Mouse (Mus musculus): ENCODE results near the gene Drd4. TPM values are rescaled to one million over a fixed set of nuclear protein-coding genes. Genes with fewer than 3 reads are reported as not detected.

Drd4 gene
- total and polyA plus RNA-seq, 2 experiments from 2014 or later = 0.38 to 0.90 TPM

DNA sequence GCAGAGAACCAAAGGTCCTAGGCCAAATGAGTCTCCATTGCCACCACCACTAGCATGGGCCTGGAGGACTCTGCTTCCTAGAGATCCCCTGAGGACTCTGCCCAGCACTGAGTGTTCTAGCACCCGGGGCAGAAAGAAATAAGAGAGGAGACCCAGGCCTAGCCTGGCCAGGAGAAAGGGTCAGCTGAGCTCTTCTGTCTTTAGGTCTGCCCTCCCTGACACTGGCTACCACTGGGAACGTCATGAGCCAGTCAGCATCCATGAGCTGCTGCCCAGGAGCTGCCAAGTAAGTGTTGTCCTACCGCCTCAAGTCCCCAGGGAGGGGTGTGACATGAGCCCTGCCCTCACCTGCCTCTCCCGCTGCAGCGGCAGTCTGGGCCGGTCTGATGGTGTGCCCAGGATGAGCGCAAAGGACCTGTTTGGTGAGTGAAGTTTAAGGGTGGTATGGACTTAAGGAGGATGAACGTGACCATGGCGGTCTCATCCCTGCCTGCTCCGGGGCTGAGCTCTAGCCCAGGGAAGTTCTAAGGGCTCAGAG lies 50.0 kb downstream of the Drd4 start:
- no peak for TF ChIP-seq CTCF (IDR thresholded peaks at IDR 0.05; ENCODE audit: low read depth)
- Histone ChIP-seq H3K36me3 (ENCODE audit: insufficient read depth) (no peaks in the 10 kb centered on the region), H3K9me3 (ENCODE audit: low read length) (no peaks in the 10 kb centered on the region), H3K4me2 (ENCODE audit: low read depth) (no peak overlapping the region), H3K27ac (ENCODE audit: low read depth, low read length) (no peak overlapping the region), H3K4me3 (ENCODE audit: low read depth, low read length) (no peak overlapping the region), H3K9ac (no peak overlapping the region), H3K4me1 (ENCODE audit: insufficient read depth) (no peaks in the 10 kb centered on the region), H3K27me3 (ENCODE audit: insufficient read depth, low read length) (no peaks in the 10 kb centered on the region)
- 78% methylated on average over 10 of the region's 10 CpGs for WGBS
- DNase-seq (no peak), ATAC-seq (no peak)

DNA sequence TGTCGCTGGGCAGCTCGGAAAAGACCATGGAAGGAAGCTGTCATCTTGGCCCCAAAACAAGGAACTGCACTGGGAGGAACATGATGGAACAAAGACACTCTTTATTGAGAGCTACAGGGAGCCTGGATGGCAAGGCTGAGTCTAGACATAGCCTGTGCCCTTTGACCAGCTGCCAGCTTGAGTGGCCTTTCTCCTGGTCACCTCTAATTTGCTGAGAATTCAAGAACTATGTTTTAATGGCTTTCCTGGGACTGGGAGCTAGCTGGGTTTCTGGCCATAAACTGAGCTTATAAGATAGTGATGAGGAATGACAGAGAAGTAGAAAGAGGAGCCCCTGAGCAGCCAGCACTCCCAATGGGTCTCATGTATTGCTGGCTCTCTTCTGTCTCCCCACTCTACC lies 51.4 kb downstream of the Drd4 start:
- no peak overlapping the region for H3K9ac ChIP-seq
- H3K4me1 ChIP-seq (ENCODE audit: insufficient read depth) = no peaks in the 10 kb centered on the region
- TF ChIP-seq CTCF (IDR thresholded peaks at IDR 0.05; ENCODE audit: low read depth) = no peak
- H3K9me3 ChIP-seq (ENCODE audit: low read length) = no peaks in the 10 kb centered on the region
- no peak overlapping the region for H3K4me2 ChIP-seq (ENCODE audit: low read depth)
- H3K27me3 ChIP-seq (ENCODE audit: insufficient read depth, low read length) = no peaks in the 10 kb centered on the region
- no peaks in the 10 kb centered on the region for H3K36me3 ChIP-seq (ENCODE audit: insufficient read depth)
- ATAC-seq (no peak), DNase-seq (no peak)
- H3K4me3 ChIP-seq (ENCODE audit: low read depth, low read length) = no peak overlapping the region
- 62% methylated on average over 2 of the region's 2 CpGs for WGBS
- no peak overlapping the region for H3K27ac ChIP-seq (ENCODE audit: low read depth, low read length)

DNA sequence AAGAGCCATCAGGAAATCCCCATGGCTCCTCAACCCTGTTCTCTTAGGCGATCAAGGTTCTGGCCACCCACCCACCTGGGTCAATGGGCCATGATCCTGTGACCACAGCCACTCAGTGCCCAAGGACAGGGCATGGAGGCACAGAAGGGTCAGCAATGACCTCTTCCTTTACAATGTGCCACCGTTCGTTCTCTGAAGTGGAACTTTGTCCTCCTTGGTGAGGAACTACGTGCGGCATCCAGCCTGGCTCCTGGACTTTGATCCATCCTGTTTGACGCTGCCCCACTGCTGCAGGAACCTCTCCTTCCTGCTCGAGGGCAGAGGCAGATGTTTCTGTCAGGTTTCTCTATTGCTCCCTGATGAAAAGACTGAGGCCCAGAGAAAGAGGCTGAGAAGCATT lies 51.9 kb downstream of the Drd4 start:
- no peak overlapping the region for H3K27ac ChIP-seq (ENCODE audit: low read depth, low read length)
- no peak overlapping the region for H3K4me3 ChIP-seq (ENCODE audit: low read depth, low read length)
- H3K4me1 ChIP-seq (ENCODE audit: insufficient read depth) = no peaks in the 10 kb centered on the region
- no peak overlapping the region for H3K4me2 ChIP-seq (ENCODE audit: low read depth)
- no peak for DNase-seq
- WGBS = 80% methylated on average over 7 of the region's 7 CpGs
- H3K9me3 ChIP-seq (ENCODE audit: low read length) = no peaks in the 10 kb centered on the region
- no peaks in the 10 kb centered on the region for H3K36me3 ChIP-seq (ENCODE audit: insufficient read depth)
- TF ChIP-seq CTCF (IDR thresholded peaks at IDR 0.05; ENCODE audit: low read depth) = no peak
- no peak for ATAC-seq
- H3K9ac ChIP-seq = no peak overlapping the region
- H3K27me3 ChIP-seq (ENCODE audit: insufficient read depth, low read length) = no peaks in the 10 kb centered on the region

DNA sequence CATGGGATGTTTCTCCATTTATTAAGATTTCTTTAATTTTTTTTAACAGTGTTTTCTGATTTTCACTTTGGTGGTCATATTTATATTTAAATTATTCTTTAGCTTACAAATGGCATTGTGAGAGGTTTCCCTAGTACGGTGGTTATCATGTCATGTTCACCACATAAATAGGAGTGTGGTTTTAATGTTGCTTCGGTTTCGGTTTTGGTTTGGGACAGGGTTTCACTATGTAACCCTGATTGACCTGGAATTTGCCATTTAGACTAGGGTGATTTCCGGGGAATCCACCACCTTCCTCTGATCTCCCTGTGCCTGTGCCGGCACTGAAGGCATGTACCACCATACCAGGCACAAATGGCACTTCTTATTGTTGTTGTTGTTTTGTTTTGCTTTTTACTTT lies 53.0 kb downstream of the Drd4 start:
- DNase-seq = no peak
- Histone ChIP-seq H3K9me3 (ENCODE audit: low read length) (no peaks in the 10 kb centered on the region), H3K4me1 (ENCODE audit: insufficient read depth) (no peaks in the 10 kb centered on the region), H3K9ac (no peak overlapping the region), H3K4me2 (ENCODE audit: low read depth) (no peak overlapping the region), H3K27ac (ENCODE audit: low read depth, low read length) (no peak overlapping the region), H3K27me3 (ENCODE audit: insufficient read depth, low read length) (no peaks in the 10 kb centered on the region), H3K36me3 (ENCODE audit: insufficient read depth) (no peaks in the 10 kb centered on the region), H3K4me3 (ENCODE audit: low read depth, low read length) (no peak overlapping the region)
- ATAC-seq = no peak
- WGBS = 90% methylated on average over 5 of the region's 5 CpGs
- TF ChIP-seq CTCF (IDR thresholded peaks at IDR 0.05; ENCODE audit: low read depth) = no peak

Other genes starting within 250 kb of the Drd4 start
- gene B4galnt4, start 230.9 kb upstream of the Drd4 start, total RNA-seq (2014; rRNA removed) = 126 and 163 TPM in 2 replicates
- gene B4galnt4, start 230.9 kb upstream of the Drd4 start, polyA plus RNA-seq (2015; fragmentation: Nextera tagmentation; extraction: Ambion mirVana) = 42.3 and 47.4 TPM in 2 replicates
- gene Pkp3, start 213.8 kb upstream of the Drd4 start, total RNA-seq (2014; rRNA removed) = not detected in 2 replicates
- 0.08 TPM in 1 of 2 replicates, not detected in the other for gene Pkp3, start 213.8 kb upstream of the Drd4 start, polyA plus RNA-seq (2015; fragmentation: Nextera tagmentation; extraction: Ambion mirVana)
- 2.9 TPM in 2 replicates for gene Sigirr, start 191.4 kb upstream of the Drd4 start, total RNA-seq (2014; rRNA removed)
- gene Sigirr, start 191.4 kb upstream of the Drd4 start, polyA plus RNA-seq (2015; fragmentation: Nextera tagmentation; extraction: Ambion mirVana) = 2.4 and 2.7 TPM in 2 replicates
- 0.08 and 0.43 TPM in 2 replicates for gene Ano9, start 174.2 kb upstream of the Drd4 start, total RNA-seq (2014; rRNA removed)
- 0.05 and 0.20 TPM in 2 replicates for gene Ano9, start 174.2 kb upstream of the Drd4 start, polyA plus RNA-seq (2015; fragmentation: Nextera tagmentation; extraction: Ambion mirVana)
- gene Ptdss2, start 169.6 kb upstream of the Drd4 start, total RNA-seq (2014; rRNA removed) = 24.5 and 24.9 TPM in 2 replicates
- 70.5 and 78.3 TPM in 2 replicates for gene Ptdss2, start 169.6 kb upstream of the Drd4 start, polyA plus RNA-seq (2015; fragmentation: Nextera tagmentation; extraction: Ambion mirVana)
- 41.6 and 41.9 TPM in 2 replicates for gene Rnh1, start 119.1 kb upstream of the Drd4 start, total RNA-seq (2014; rRNA removed)
- 43.1 and 45.4 TPM in 2 replicates for gene Rnh1, start 119.1 kb upstream of the Drd4 start, polyA plus RNA-seq (2015; fragmentation: Nextera tagmentation; extraction: Ambion mirVana)
- 103 and 149 TPM in 2 replicates for gene Hras, start 98.0 kb upstream of the Drd4 start, total RNA-seq (2014; rRNA removed)
- 198 and 199 TPM in 2 replicates for gene Hras, start 98.0 kb upstream of the Drd4 start, polyA plus RNA-seq (2015; fragmentation: Nextera tagmentation; extraction: Ambion mirVana)
- 11.1 and 11.7 TPM in 2 replicates for gene Lrrc56, start 97.8 kb upstream of the Drd4 start, total RNA-seq (2014; rRNA removed)
- 10.2 and 10.7 TPM in 2 replicates for gene Lrrc56, start 97.8 kb upstream of the Drd4 start, polyA plus RNA-seq (2015; fragmentation: Nextera tagmentation; extraction: Ambion mirVana)
- gene Lmntd2, start 77.9 kb upstream of the Drd4 start, total RNA-seq (2014; rRNA removed) = 0.62 TPM in 1 of 2 replicates, not detected in the other
- gene Lmntd2, start 77.9 kb upstream of the Drd4 start, polyA plus RNA-seq (2015; fragmentation: Nextera tagmentation; extraction: Ambion mirVana) = 0.15 and 0.33 TPM in 2 replicates
- gene Rassf7, start 76.1 kb upstream of the Drd4 start, total RNA-seq (2014; rRNA removed) = 13.3 and 15.8 TPM in 2 replicates
- 15.6 and 19.1 TPM in 2 replicates for gene Rassf7, start 76.1 kb upstream of the Drd4 start, polyA plus RNA-seq (2015; fragmentation: Nextera tagmentation; extraction: Ambion mirVana)
- 50.2 and 53.8 TPM in 2 replicates for gene Phrf1, start 63.2 kb upstream of the Drd4 start, total RNA-seq (2014; rRNA removed)
- 26.1 and 35.8 TPM in 2 replicates for gene Phrf1, start 63.2 kb upstream of the Drd4 start, polyA plus RNA-seq (2015; fragmentation: Nextera tagmentation; extraction: Ambion mirVana)
- 1.3 and 3.8 TPM in 2 replicates for gene Irf7, start 25.5 kb upstream of the Drd4 start, total RNA-seq (2014; rRNA removed)
- 3.4 and 3.7 TPM in 2 replicates for gene Irf7, start 25.5 kb upstream of the Drd4 start, polyA plus RNA-seq (2015; fragmentation: Nextera tagmentation; extraction: Ambion mirVana)
- gene Cdhr5, start 15.2 kb upstream of the Drd4 start, total RNA-seq (2014; rRNA removed) = not detected in 2 replicates
- not detected in 2 replicates for gene Cdhr5, start 15.2 kb upstream of the Drd4 start, polyA plus RNA-seq (2015; fragmentation: Nextera tagmentation; extraction: Ambion mirVana)
- gene Sct, start 12.9 kb upstream of the Drd4 start, total RNA-seq (2014; rRNA removed) = not detected in 2 replicates
- 2.9 and 3.9 TPM in 2 replicates for gene Sct, start 12.9 kb upstream of the Drd4 start, polyA plus RNA-seq (2015; fragmentation: Nextera tagmentation; extraction: Ambion mirVana)
- 238 and 239 TPM in 2 replicates for gene Deaf1, start 35.7 kb downstream of the Drd4 start, total RNA-seq (2014; rRNA removed)
- 282 and 289 TPM in 2 replicates for gene Deaf1, start 35.7 kb downstream of the Drd4 start, polyA plus RNA-seq (2015; fragmentation: Nextera tagmentation; extraction: Ambion mirVana)
- gene Tmem80, start 35.7 kb downstream of the Drd4 start, total RNA-seq (2014; rRNA removed) = 25.2 and 33.2 TPM in 2 replicates
- 32.9 and 34.7 TPM in 2 replicates for gene Tmem80, start 35.7 kb downstream of the Drd4 start, polyA plus RNA-seq (2015; fragmentation: Nextera tagmentation; extraction: Ambion mirVana)
- 1.0 and 1.1 TPM in 2 replicates for gene Eps8l2, start 46.9 kb downstream of the Drd4 start, total RNA-seq (2014; rRNA removed)
- 0.74 and 0.82 TPM in 2 replicates for gene Eps8l2, start 46.9 kb downstream of the Drd4 start, polyA plus RNA-seq (2015; fragmentation: Nextera tagmentation; extraction: Ambion mirVana)
- 224 and 297 TPM in 2 replicates for gene Taldo1, start 100.2 kb downstream of the Drd4 start, total RNA-seq (2014; rRNA removed)
- gene Taldo1, start 100.2 kb downstream of the Drd4 start, polyA plus RNA-seq (2015; fragmentation: Nextera tagmentation; extraction: Ambion mirVana) = 304 and 352 TPM in 2 replicates
- gene Gatd1, start 122.1 kb downstream of the Drd4 start, total RNA-seq (2014; rRNA removed) = 58.9 and 65.0 TPM in 2 replicates
- gene Gatd1, start 122.1 kb downstream of the Drd4 start, polyA plus RNA-seq (2015; fragmentation: Nextera tagmentation; extraction: Ambion mirVana) = 50.5 and 56.0 TPM in 2 replicates
- 83.3 and 94.7 TPM in 2 replicates for gene Cend1, start 137.5 kb downstream of the Drd4 start, total RNA-seq (2014; rRNA removed)
- gene Cend1, start 137.5 kb downstream of the Drd4 start, polyA plus RNA-seq (2015; fragmentation: Nextera tagmentation; extraction: Ambion mirVana) = 111 and 125 TPM in 2 replicates
- gene Slc25a22, start 145.9 kb downstream of the Drd4 start, total RNA-seq (2014; rRNA removed) = 115 and 141 TPM in 2 replicates
- 106 and 132 TPM in 2 replicates for gene Slc25a22, start 145.9 kb downstream of the Drd4 start, polyA plus RNA-seq (2015; fragmentation: Nextera tagmentation; extraction: Ambion mirVana)
- gene Pidd1, start 152.0 kb downstream of the Drd4 start, total RNA-seq (2014; rRNA removed) = 2.0 and 2.2 TPM in 2 replicates
- gene Pidd1, start 152.0 kb downstream of the Drd4 start, polyA plus RNA-seq (2015; fragmentation: Nextera tagmentation; extraction: Ambion mirVana) = 2.3 and 2.4 TPM in 2 replicates
- 312 and 427 TPM in 2 replicates for gene Rplp2, start 155.4 kb downstream of the Drd4 start, total RNA-seq (2014; rRNA removed)
- 868 and 1,034 TPM in 2 replicates for gene Rplp2, start 155.4 kb downstream of the Drd4 start, polyA plus RNA-seq (2015; fragmentation: Nextera tagmentation; extraction: Ambion mirVana)
- gene Pnpla2, start 163.2 kb downstream of the Drd4 start, total RNA-seq (2014; rRNA removed) = 6.2 and 7.7 TPM in 2 replicates
- gene Pnpla2, start 163.2 kb downstream of the Drd4 start, polyA plus RNA-seq (2015; fragmentation: Nextera tagmentation; extraction: Ambion mirVana) = 18.3 and 22.4 TPM in 2 replicates
- gene Cracr2b, start 169.1 kb downstream of the Drd4 start, total RNA-seq (2014; rRNA removed) = 4.5 and 7.2 TPM in 2 replicates
- gene Cracr2b, start 169.1 kb downstream of the Drd4 start, polyA plus RNA-seq (2015; fragmentation: Nextera tagmentation; extraction: Ambion mirVana) = 5.2 and 6.7 TPM in 2 replicates
- 55.8 and 62.4 TPM in 2 replicates for gene Cd151, start 175.4 kb downstream of the Drd4 start, total RNA-seq (2014; rRNA removed)
- gene Cd151, start 175.4 kb downstream of the Drd4 start, polyA plus RNA-seq (2015; fragmentation: Nextera tagmentation; extraction: Ambion mirVana) = 12.4 and 18.7 TPM in 2 replicates
- 21.1 and 24.6 TPM in 2 replicates for gene Polr2l, start 183.1 kb downstream of the Drd4 start, total RNA-seq (2014; rRNA removed)
- gene Polr2l, start 183.1 kb downstream of the Drd4 start, polyA plus RNA-seq (2015; fragmentation: Nextera tagmentation; extraction: Ambion mirVana) = 73.2 and 74.8 TPM in 2 replicates
- 52.5 and 79.6 TPM in 2 replicates for gene Tspan4, start 183.2 kb downstream of the Drd4 start, total RNA-seq (2014; rRNA removed)
- gene Tspan4, start 183.2 kb downstream of the Drd4 start, polyA plus RNA-seq (2015; fragmentation: Nextera tagmentation; extraction: Ambion mirVana) = 54.9 and 57.9 TPM in 2 replicates
- gene Chid1, start 247.9 kb downstream of the Drd4 start, total RNA-seq (2014; rRNA removed) = 40.5 and 42.0 TPM in 2 replicates
- gene Chid1, start 247.9 kb downstream of the Drd4 start, polyA plus RNA-seq (2015; fragmentation: Nextera tagmentation; extraction: Ambion mirVana) = 38.9 and 42.0 TPM in 2 replicates